Mouse (Mus musculus): ENCODE measurements at regions not wholly inside any gene's neighbourhood (a gene's known extent, or its start where the extent isn't known, plus 50 kb on each side); places are given as distances from the start of the nearest gene placed in this dataset.

- Histone ChIP-seq H3K27ac (ENCODE audit: insufficient read depth, low read depth, low read length) (no peak overlapping the region), H3K4me3 (ENCODE audit: insufficient read depth, low read length) (no peak overlapping the region), H3K4me1 (ENCODE audit: control insufficient read depth, insufficient read depth, low read length) (no peaks in the 10 kb centered on the region)
- TF ChIP-seq CTCF (IDR thresholded peaks at IDR 0.05; ENCODE audit: low read depth, low read length) (no peak), POLR2A (IDR thresholded peaks at IDR 0.05; ENCODE audit: borderline replicate concordance, low read depth, low read length) (no peak)
Observed at GRCm38 (mm10) chr7:133323955-133324354, 199.8 kb upstream of the Ctbp2 start.

- no peaks in the 10 kb centered on the region for H3K4me1 ChIP-seq (ENCODE audit: control insufficient read depth, insufficient read depth, low read length)
- TF ChIP-seq POLR2A (IDR thresholded peaks at IDR 0.05; ENCODE audit: borderline replicate concordance, low read depth, low read length) (no peak), CTCF (IDR thresholded peaks at IDR 0.05; ENCODE audit: low read depth, low read length) (no peak)
- no peak overlapping the region for H3K27ac ChIP-seq (ENCODE audit: insufficient read depth, low read depth, low read length)
- no peak overlapping the region for H3K4me3 ChIP-seq (ENCODE audit: insufficient read depth, low read length)
Observed at GRCm38 (mm10) chr7:133317511-133317910, 193.4 kb upstream of the Ctbp2 start.

- H3K27ac ChIP-seq (ENCODE audit: insufficient read depth, low read depth, low read length), result no peak overlapping the region
- no peak overlapping the region for H3K4me3 ChIP-seq (ENCODE audit: insufficient read depth, low read length)
- no peaks in the 10 kb centered on the region for H3K4me1 ChIP-seq (ENCODE audit: control insufficient read depth, insufficient read depth, low read length)
- no peak for TF ChIP-seq POLR2A (IDR thresholded peaks at IDR 0.05; ENCODE audit: borderline replicate concordance, low read depth, low read length)
Observed at GRCm38 (mm10) chr7:133316701-133317475, 192.7 kb upstream of the Ctbp2 start.

GRCm38 (mm10) chr7:133315197-133316029, 191.3 kb upstream of the Ctbp2 start:
- Histone ChIP-seq H3K4me1 (ENCODE audit: control insufficient read depth, insufficient read depth, low read length) (no peaks in the 10 kb centered on the region), H3K27ac (ENCODE audit: insufficient read depth, low read depth, low read length) (no peak overlapping the region), H3K4me3 (ENCODE audit: insufficient read depth, low read length) (no peak overlapping the region)
- TF ChIP-seq CTCF (IDR thresholded peaks at IDR 0.05; ENCODE audit: low read depth, low read length), result no peak
- no peak for TF ChIP-seq POLR2A (IDR thresholded peaks at IDR 0.05; ENCODE audit: borderline replicate concordance, low read depth, low read length)

GRCm38 (mm10) chr7:133313115-133313514, 189.0 kb upstream of the Ctbp2 start:
- TF ChIP-seq POLR2A (IDR thresholded peaks at IDR 0.05; ENCODE audit: borderline replicate concordance, low read depth, low read length) (no peak), CTCF (IDR thresholded peaks at IDR 0.05; ENCODE audit: low read depth, low read length) (no peak)
- Histone ChIP-seq H3K4me3 (ENCODE audit: insufficient read depth, low read length) (no peak overlapping the region), H3K4me1 (ENCODE audit: control insufficient read depth, insufficient read depth, low read length) (no peaks in the 10 kb centered on the region), H3K27ac (ENCODE audit: insufficient read depth, low read depth, low read length) (no peak overlapping the region)

- TF ChIP-seq POLR2A (IDR thresholded peaks at IDR 0.05; ENCODE audit: borderline replicate concordance, low read depth, low read length), result no peak
- no peak for TF ChIP-seq CTCF (IDR thresholded peaks at IDR 0.05; ENCODE audit: low read depth, low read length)
- Histone ChIP-seq H3K4me3 (ENCODE audit: insufficient read depth, low read length) (no peak overlapping the region), H3K27ac (ENCODE audit: insufficient read depth, low read depth, low read length) (no peak overlapping the region), H3K4me1 (ENCODE audit: control insufficient read depth, insufficient read depth, low read length) (no peaks in the 10 kb centered on the region)
Observed at GRCm38 (mm10) chr7:133311116-133311801, 187.1 kb upstream of the Ctbp2 start.

- no peak overlapping the region for H3K27ac ChIP-seq (ENCODE audit: insufficient read depth, low read depth, low read length)
- no peaks in the 10 kb centered on the region for H3K4me1 ChIP-seq (ENCODE audit: control insufficient read depth, insufficient read depth, low read length)
- no peak for TF ChIP-seq POLR2A (IDR thresholded peaks at IDR 0.05; ENCODE audit: borderline replicate concordance, low read depth, low read length)
- no peak for TF ChIP-seq CTCF (IDR thresholded peaks at IDR 0.05; ENCODE audit: low read depth, low read length)
- H3K4me3 ChIP-seq (ENCODE audit: insufficient read depth, low read length), result no peak overlapping the region
Observed at GRCm38 (mm10) chr7:133304461-133304860, 180.3 kb upstream of the Ctbp2 start.

GRCm38 (mm10) chr7:133290471-133290870, 166.3 kb upstream of the Ctbp2 start:
- Histone ChIP-seq H3K4me3 (ENCODE audit: insufficient read depth, low read length) (no peak overlapping the region), H3K27ac (ENCODE audit: insufficient read depth, low read depth, low read length) (no peak overlapping the region), H3K4me1 (ENCODE audit: control insufficient read depth, insufficient read depth, low read length) (no peaks in the 10 kb centered on the region)
- TF ChIP-seq POLR2A (IDR thresholded peaks at IDR 0.05; ENCODE audit: borderline replicate concordance, low read depth, low read length) (no peak), CTCF (IDR thresholded peaks at IDR 0.05; ENCODE audit: low read depth, low read length) (no peak)

- Histone ChIP-seq H3K4me3 (ENCODE audit: insufficient read depth, low read length) (no peak overlapping the region), H3K27ac (ENCODE audit: insufficient read depth, low read depth, low read length) (no peak overlapping the region), H3K4me1 (ENCODE audit: control insufficient read depth, insufficient read depth, low read length) (no peaks in the 10 kb centered on the region)
- no peak for TF ChIP-seq POLR2A (IDR thresholded peaks at IDR 0.05; ENCODE audit: borderline replicate concordance, low read depth, low read length)
- no peak for TF ChIP-seq CTCF (IDR thresholded peaks at IDR 0.05; ENCODE audit: low read depth, low read length)
Observed at GRCm38 (mm10) chr7:133288236-133288635, 164.1 kb upstream of the Ctbp2 start.

Measured in bone marrow macrophage, adult 2 months (primary cell).